Mouse (Mus musculus): ENCODE results near the gene Gnl2.

DNA sequence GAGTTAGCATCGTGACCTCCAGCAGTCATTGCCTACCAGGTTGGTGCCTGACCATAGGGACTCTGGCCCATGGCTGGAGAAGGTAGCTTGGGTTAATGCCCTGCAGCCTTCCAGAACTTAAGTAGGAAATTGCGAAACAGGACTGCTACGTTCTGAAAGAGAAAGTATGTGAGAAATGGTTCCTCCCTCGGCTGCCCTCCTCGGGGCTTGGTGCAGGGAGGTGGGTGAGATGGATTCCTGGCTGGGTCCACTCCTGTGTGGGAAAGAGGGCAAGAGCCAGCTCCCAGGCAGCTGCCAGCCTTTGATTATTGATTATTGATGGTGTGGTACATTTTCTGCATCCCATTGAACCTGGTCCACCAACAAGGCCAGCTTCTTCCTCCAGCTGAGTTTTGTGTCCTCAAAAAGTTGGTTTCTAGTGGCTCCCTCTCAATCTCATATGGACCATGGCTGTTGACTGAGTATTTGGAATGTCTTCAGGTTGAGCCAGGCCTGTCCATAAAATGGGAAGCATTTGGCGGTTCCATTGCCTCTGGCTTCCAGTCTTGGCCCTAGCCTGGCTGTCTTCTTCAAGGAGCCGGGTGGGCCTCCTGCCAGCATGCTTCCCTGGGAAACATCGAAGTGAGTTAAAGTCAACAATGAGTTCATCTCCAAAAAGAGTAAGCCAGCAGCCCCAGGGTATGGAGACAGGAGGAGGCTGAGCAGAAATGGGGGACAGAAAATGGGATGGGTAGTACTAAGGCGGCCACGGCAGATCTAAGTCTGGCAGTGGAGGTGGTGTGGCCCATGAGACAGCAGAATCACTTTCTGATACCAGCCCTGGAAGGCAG lies at the start of gene Gnl2:
- TF ChIP-seq CTCF (IDR thresholded peaks at IDR 0.05; ENCODE audit: extremely low read depth, insufficient read depth, insufficient read length, insufficient replicate concordance) (no peak), POLR2A (IDR thresholded peaks at IDR 0.05; ENCODE audit: low read depth, low read length) (no peak)
